Mouse (Mus musculus) stomach, embryonic 16.5 days (tissue): ENCODE results near the gene Glmp. TPM values are rescaled to one million over a fixed set of nuclear protein-coding genes. Genes with fewer than 3 reads are reported as not detected.

ENCODE experiments used
- polyA plus RNA-seq: library from polyadenylated mRNA; unstranded; fragments of >200 nt; fragmentation: Nextera tagmentation; extraction: Ambion mirVana; gene quantifications from 2 replicates; pipeline ENCODE4 v1.2.1, GENCODE M21; 2015

The Glmp gene
- polyA plus RNA-seq, 1 experiment from 2014 or later, result 191 TPM

Other genes with a start within 250 kb of the Glmp start
- not detected in 2 replicates for gene Ttc24, start 246.7 kb upstream of the Glmp start, polyA plus RNA-seq
- 17.1 and 22.0 TPM in 2 replicates for gene Iqgap3, start 243.1 kb upstream of the Glmp start, polyA plus RNA-seq
- 15.4 and 18.2 TPM in 2 replicates for gene Mef2d, start 182.7 kb upstream of the Glmp start, polyA plus RNA-seq
- 11.7 and 15.0 TPM in 2 replicates for gene Rhbg, start 70.3 kb upstream of the Glmp start, polyA plus RNA-seq
- gene Gm38392, start 37.8 kb upstream of the Glmp start, polyA plus RNA-seq, result 0.53 and 2.2 TPM in 2 replicates
- 10.0 and 12.0 TPM in 2 replicates for gene Tsacc, start 28.0 kb upstream of the Glmp start, polyA plus RNA-seq
- 424 and 435 TPM in 2 replicates for gene Cct3, start 27.9 kb upstream of the Glmp start, polyA plus RNA-seq
- gene Tmem79, start 11.1 kb downstream of the Glmp start, polyA plus RNA-seq, result 41.3 and 58.9 TPM in 2 replicates
- gene Smg5, start 11.2 kb downstream of the Glmp start, polyA plus RNA-seq, result 40.0 and 42.9 TPM in 2 replicates
- 19.9 and 24.9 TPM in 2 replicates for gene Paqr6, start 39.6 kb downstream of the Glmp start, polyA plus RNA-seq
- gene Bglap3, start 47.7 kb downstream of the Glmp start, polyA plus RNA-seq, result 9.8 and 26.1 TPM in 2 replicates
- 4.4 and 12.2 TPM in 2 replicates for gene Bglap2, start 53.7 kb downstream of the Glmp start, polyA plus RNA-seq
- gene Bglap, start 59.4 kb downstream of the Glmp start, polyA plus RNA-seq, result not detected in 2 replicates
- gene Pmf1, start 85.3 kb downstream of the Glmp start, polyA plus RNA-seq, result 98.9 and 104 TPM in 2 replicates
- gene Slc25a44, start 100.1 kb downstream of the Glmp start, polyA plus RNA-seq, result 18.0 and 20.0 TPM in 2 replicates
- 33.1 and 38.4 TPM in 2 replicates for gene Sema4a, start 136.2 kb downstream of the Glmp start, polyA plus RNA-seq
- 266 and 298 TPM in 2 replicates for gene Lmna, start 184.9 kb downstream of the Glmp start, polyA plus RNA-seq
- gene Mex3a, start 207.4 kb downstream of the Glmp start, polyA plus RNA-seq, result 9.9 and 11.4 TPM in 2 replicates
- 144 and 197 TPM in 2 replicates for gene Rab25, start 223.3 kb downstream of the Glmp start, polyA plus RNA-seq
- 188 and 190 TPM in 2 replicates for gene Lamtor2, start 228.1 kb downstream of the Glmp start, polyA plus RNA-seq
- 33.3 and 34.0 TPM in 2 replicates for gene Ubqln4, start 228.7 kb downstream of the Glmp start, polyA plus RNA-seq